Mouse (Mus musculus): ENCODE measurements at regions not wholly inside any gene's neighbourhood (a gene's known extent, or its start where the extent isn't known, plus 50 kb on each side); places are given as distances from the start of the nearest gene placed in this dataset.
A peak's percentile ranks its signal among the peaks of the same experiment; 100 is the strongest.

GRCm38 (mm10) chr16:37459533-37459890, 74.8 kb upstream of the Stxbp5l start:
- no peak for ATAC-seq
- no peak overlapping the region for H3K9ac ChIP-seq
- DNase-seq = no peak

GRCm38 (mm10) chr16:37458592-37459532, 74.1 kb upstream of the Stxbp5l start:
- H3K4me1 ChIP-seq (ENCODE audit: insufficient read depth) = 0 out of 2 replicates have a peak, but pooled peaks cover 3% of the 10 kb centered on the region
- H3K27me3 ChIP-seq (ENCODE audit: insufficient read depth, low read length) = no peaks in the 10 kb centered on the region
- H3K4me3 ChIP-seq (ENCODE audit: low read depth, low read length) = no peak overlapping the region
- TF ChIP-seq CTCF (IDR thresholded peaks at IDR 0.05; ENCODE audit: low read depth) = no peak
- H3K9me3 ChIP-seq (ENCODE audit: low read length) = no peaks in the 10 kb centered on the region
- WGBS = 58% methylated on average over 4 of the region's 4 CpGs
- H3K4me2 ChIP-seq (ENCODE audit: low read depth) = no peak overlapping the region
- H3K27ac ChIP-seq (ENCODE audit: low read depth, low read length) = 0 out of 2 replicates have a peak overlapping the region, but pooled peaks have one; percentile 2
- DNase-seq (no peak), ATAC-seq (no peak)
- no peaks in the 10 kb centered on the region for H3K36me3 ChIP-seq (ENCODE audit: insufficient read depth)
- H3K9ac ChIP-seq = no peak overlapping the region

More at GRCm38 (mm10) chr16:37459533-37459890, 74.8 kb upstream of the Stxbp5l start:
- no peak overlapping the region for H3K27ac ChIP-seq (ENCODE audit: low read depth, low read length)
- no peak overlapping the region for H3K4me2 ChIP-seq (ENCODE audit: low read depth)
- H3K9me3 ChIP-seq (ENCODE audit: low read length) = no peaks in the 10 kb centered on the region
- 0 out of 2 replicates have a peak, but pooled peaks cover 3% of the 10 kb centered on the region for H3K4me1 ChIP-seq (ENCODE audit: insufficient read depth)
- 76% methylated on average over 5 of the region's 5 CpGs for WGBS
- H3K36me3 ChIP-seq (ENCODE audit: insufficient read depth) = no peaks in the 10 kb centered on the region
- no peaks in the 10 kb centered on the region for H3K27me3 ChIP-seq (ENCODE audit: insufficient read depth, low read length)
- TF ChIP-seq CTCF (IDR thresholded peaks at IDR 0.05; ENCODE audit: low read depth) = no peak
- no peak overlapping the region for H3K4me3 ChIP-seq (ENCODE audit: low read depth, low read length)

GRCm38 (mm10) chr16:37455971-37456370, 71.2 kb upstream of the Stxbp5l start:
- H3K4me3 ChIP-seq (ENCODE audit: low read depth, low read length) = no peak overlapping the region
- H3K4me2 ChIP-seq (ENCODE audit: low read depth) = no peak overlapping the region
- H3K4me1 ChIP-seq (ENCODE audit: insufficient read depth) = 0 out of 2 replicates have a peak, but pooled peaks cover 3% of the 10 kb centered on the region
- H3K9ac ChIP-seq = no peak overlapping the region
- ATAC-seq (no peak), DNase-seq (no peak)
- H3K27me3 ChIP-seq (ENCODE audit: insufficient read depth, low read length) = no peaks in the 10 kb centered on the region
- H3K36me3 ChIP-seq (ENCODE audit: insufficient read depth) = no peaks in the 10 kb centered on the region
- H3K9me3 ChIP-seq (ENCODE audit: low read length) = no peaks in the 10 kb centered on the region
- no peak overlapping the region for H3K27ac ChIP-seq (ENCODE audit: low read depth, low read length)
- WGBS = 90% methylated on average over 2 of the region's 2 CpGs
- no peak for TF ChIP-seq CTCF (IDR thresholded peaks at IDR 0.05; ENCODE audit: low read depth)

- no peak for TF ChIP-seq CTCF (IDR thresholded peaks at IDR 0.05; ENCODE audit: low read depth)
- Histone ChIP-seq H3K4me3 (ENCODE audit: low read depth, low read length) (no peak overlapping the region), H3K9ac (no peak overlapping the region), H3K27me3 (ENCODE audit: insufficient read depth, low read length) (no peaks in the 10 kb centered on the region), H3K4me1 (ENCODE audit: insufficient read depth) (no peaks in the 10 kb centered on the region), H3K9me3 (ENCODE audit: low read length) (no peaks in the 10 kb centered on the region), H3K36me3 (ENCODE audit: insufficient read depth) (no peaks in the 10 kb centered on the region), H3K27ac (ENCODE audit: low read depth, low read length) (no peak overlapping the region), H3K4me2 (ENCODE audit: low read depth) (no peak overlapping the region)
- no peak for DNase-seq
- ATAC-seq = no peak
- 81% methylated on average over 5 of the region's 5 CpGs for WGBS
Measured at GRCm38 (mm10) chr16:37449846-37450245, 65.1 kb upstream of the Stxbp5l start.

GRCm38 (mm10) chr16:37445756-37446155, 61.0 kb upstream of the Stxbp5l start:
- DNase-seq (no peak), ATAC-seq (no peak)
- H3K36me3 ChIP-seq (ENCODE audit: insufficient read depth) = no peaks in the 10 kb centered on the region
- no peaks in the 10 kb centered on the region for H3K9me3 ChIP-seq (ENCODE audit: low read length)
- no peak overlapping the region for H3K9ac ChIP-seq
- H3K4me3 ChIP-seq (ENCODE audit: low read depth, low read length) = no peak overlapping the region
- H3K27me3 ChIP-seq (ENCODE audit: insufficient read depth, low read length) = no peaks in the 10 kb centered on the region
- 89% methylated on average over 1 of the region's 1 CpGs for WGBS
- no peak for TF ChIP-seq CTCF (IDR thresholded peaks at IDR 0.05; ENCODE audit: low read depth)
- no peak overlapping the region for H3K27ac ChIP-seq (ENCODE audit: low read depth, low read length)
- no peak overlapping the region for H3K4me2 ChIP-seq (ENCODE audit: low read depth)
- no peaks in the 10 kb centered on the region for H3K4me1 ChIP-seq (ENCODE audit: insufficient read depth)

- Histone ChIP-seq H3K9me3 (ENCODE audit: low read length) (no peaks in the 10 kb centered on the region), H3K27ac (ENCODE audit: low read depth, low read length) (no peak overlapping the region), H3K4me3 (ENCODE audit: low read depth, low read length) (no peak overlapping the region), H3K9ac (no peak overlapping the region), H3K4me2 (ENCODE audit: low read depth) (no peak overlapping the region), H3K4me1 (ENCODE audit: insufficient read depth) (no peaks in the 10 kb centered on the region), H3K36me3 (ENCODE audit: insufficient read depth) (no peaks in the 10 kb centered on the region), H3K27me3 (ENCODE audit: insufficient read depth, low read length) (no peaks in the 10 kb centered on the region)
- WGBS = 38% methylated on average over 6 of the region's 6 CpGs
- ATAC-seq (peak; percentile 69), DNase-seq (peak; percentile 51)
- TF ChIP-seq CTCF (IDR thresholded peaks at IDR 0.05; ENCODE audit: low read depth) = no peak
Measured at GRCm38 (mm10) chr16:37442936-37443335, 58.2 kb upstream of the Stxbp5l start.

GRCm38 (mm10) chr16:37442481-37442880, 57.7 kb upstream of the Stxbp5l start:
- Histone ChIP-seq H3K4me3 (ENCODE audit: low read depth, low read length) (no peak overlapping the region), H3K36me3 (ENCODE audit: insufficient read depth) (no peaks in the 10 kb centered on the region), H3K4me2 (ENCODE audit: low read depth) (no peak overlapping the region), H3K27ac (ENCODE audit: low read depth, low read length) (no peak overlapping the region), H3K4me1 (ENCODE audit: insufficient read depth) (no peaks in the 10 kb centered on the region), H3K9me3 (ENCODE audit: low read length) (no peaks in the 10 kb centered on the region), H3K27me3 (ENCODE audit: insufficient read depth, low read length) (no peaks in the 10 kb centered on the region), H3K9ac (no peak overlapping the region)
- WGBS = 57% methylated on average over 6 of the region's 6 CpGs
- no peak for TF ChIP-seq CTCF (IDR thresholded peaks at IDR 0.05; ENCODE audit: low read depth)
- ATAC-seq (0 out of 2 replicates have a peak, but pooled peaks have one; percentile 45), DNase-seq (peak; percentile 68)
